Mouse (Mus musculus): ENCODE results near the gene Ctsa.

GRCm38 (mm10) chr2:164868491-164868890 is 35.8 kb downstream of the Ctsa start:
- TF ChIP-seq CTCF (IDR thresholded peaks at IDR 0.05; ENCODE audit: insufficient read depth, low read length): no peak
- peak; percentile 22; the same call in 1 of the 2 replicates for TF ChIP-seq POLR2A (IDR thresholded peaks at IDR 0.05; ENCODE audit: borderline replicate concordance, extremely low read depth, low read depth, low read length)

Measured in lung, adult 2 months (tissue).